Mouse (Mus musculus): ENCODE measurements around the gene Map3k14. TPM values are rescaled to one million over a fixed set of nuclear protein-coding genes. Genes with fewer than 3 reads are reported as not detected.

Gene Map3k14
- total and polyA plus RNA-seq, 3 experiments = 0.39 to 0.99 TPM; not detected in 1

- Histone ChIP-seq H3K27ac (ENCODE audit: control insufficient read depth, low read depth, low read length) (no peak overlapping the region), H3K9ac (ENCODE audit: control insufficient read depth, low read depth, low read length, poor library complexity, severe bottlenecking) (no peak overlapping the region), H3K79me2 (ENCODE audit: control insufficient read depth, insufficient read depth, low read length, poor library complexity) (no peaks in the 10 kb centered on the region), H3K4me3 (ENCODE audit: control insufficient read depth in 1 of 2, insufficient read depth in 1 of 2, low read depth in 2 of 2, low read length in 2 of 2) (no peak overlapping the region), H3K36me3 (ENCODE audit: control insufficient read depth in 1 of 2, insufficient read depth in 2 of 2, low read length in 2 of 2) (no peaks in the 10 kb centered on the region), H3K4me1 (ENCODE audit: control insufficient read depth in 1 of 2, insufficient read depth in 2 of 2, low read length in 2 of 2) (no peaks in the 10 kb centered on the region), H3K27me3 (ENCODE audit: control insufficient read depth in 1 of 2, insufficient read depth in 2 of 2, low read length in 2 of 2) (no peaks in the 10 kb centered on the region), H3K9me3 (replicated peaks; ENCODE audit: insufficient read depth, low read length) (no peaks in the 10 kb centered on the region)
- no peak for TF ChIP-seq RAD21 (IDR thresholded peaks at IDR 0.05; ENCODE audit: low read depth, low read length)
- TF ChIP-seq MAX (IDR thresholded peaks at IDR 0.05; ENCODE audit: low read length) = no peak
- no peak for TF ChIP-seq RCOR1 (IDR thresholded peaks at IDR 0.05; ENCODE audit: low read depth, low read length)
- TF ChIP-seq TCF12 (IDR thresholded peaks at IDR 0.05; ENCODE audit: low read depth, low read length) = no peak
- no peak for TF ChIP-seq MAFK (IDR thresholded peaks at IDR 0.05; ENCODE audit: borderline replicate concordance, low read depth, low read length)
- no peak for TF ChIP-seq ZC3H11A (IDR thresholded peaks at IDR 0.05; ENCODE audit: low read depth, low read length)
- TF ChIP-seq ZKSCAN1 (IDR thresholded peaks at IDR 0.05; ENCODE audit: low read depth, low read length) = no peak
- no peak for TF ChIP-seq USF1 (IDR thresholded peaks at IDR 0.05; ENCODE audit: low read depth, low read length)
- TF ChIP-seq MXI1 (IDR thresholded peaks at IDR 0.05; ENCODE audit: low read depth, low read length) = no peak
- no peak for TF ChIP-seq KAT2A (conservative IDR thresholded peaks at IDR 0.05; ENCODE audit: low read depth, low read length)
- no peak for TF ChIP-seq NELFE (IDR thresholded peaks at IDR 0.05; ENCODE audit: low read depth, low read length)
- DNase-seq (ENCODE audit: low read depth, low spot score) = no peak
These were observed 72.0 kb downstream of the Map3k14 start for GRCm38 (mm10) chr11:103195236-103195635.

GRCm38 (mm10) chr11:103193825-103194168 lies 73.5 kb downstream of the Map3k14 start:
- no peaks in the 10 kb centered on the region for H3K36me3 ChIP-seq (ENCODE audit: control insufficient read depth in 1 of 2, insufficient read depth in 2 of 2, low read length in 2 of 2)
- H3K27ac ChIP-seq (ENCODE audit: control insufficient read depth, low read depth, low read length) = no peak overlapping the region
- no peaks in the 10 kb centered on the region for H3K4me1 ChIP-seq (ENCODE audit: control insufficient read depth in 1 of 2, insufficient read depth in 2 of 2, low read length in 2 of 2)
- no peak overlapping the region for H3K4me3 ChIP-seq (ENCODE audit: control insufficient read depth in 1 of 2, insufficient read depth in 1 of 2, low read depth in 2 of 2, low read length in 2 of 2)
- no peak overlapping the region for H3K9ac ChIP-seq (ENCODE audit: control insufficient read depth, low read depth, low read length, poor library complexity, severe bottlenecking)
- H3K27me3 ChIP-seq (ENCODE audit: control insufficient read depth in 1 of 2, insufficient read depth in 2 of 2, low read length in 2 of 2) = no peaks in the 10 kb centered on the region
- H3K79me2 ChIP-seq (ENCODE audit: control insufficient read depth, insufficient read depth, low read length, poor library complexity) = no peaks in the 10 kb centered on the region
- H3K9me3 ChIP-seq (replicated peaks; ENCODE audit: insufficient read depth, low read length) = no peaks in the 10 kb centered on the region
- TF ChIP-seq HCFC1 (IDR thresholded peaks at IDR 0.05; ENCODE audit: low read depth, low read length) (no peak), MAFK (IDR thresholded peaks at IDR 0.05; ENCODE audit: borderline replicate concordance, low read depth, low read length) (no peak), TBP (IDR thresholded peaks at IDR 0.05; ENCODE audit: low read depth, low read length) (no peak), MYC (IDR thresholded peaks at IDR 0.05; ENCODE audit: low read depth, low read length) (no peak), SMC3 (IDR thresholded peaks at IDR 0.05; ENCODE audit: low read depth, low read length) (no peak), RCOR1 (IDR thresholded peaks at IDR 0.05; ENCODE audit: low read depth, low read length) (no peak), USF2 (IDR thresholded peaks at IDR 0.05; ENCODE audit: borderline replicate concordance in 1 of 2, insufficient read depth in 1 of 2, low read depth in 1 of 2, low read length in 2 of 2) (no peak), CHD2 (IDR thresholded peaks at IDR 0.05; ENCODE audit: low read length) (no peak), GABPA (IDR thresholded peaks at IDR 0.05; ENCODE audit: low read depth, low read length) (no peak), MXI1 (IDR thresholded peaks at IDR 0.05; ENCODE audit: low read depth, low read length) (no peak), CHD1 (IDR thresholded peaks at IDR 0.05; ENCODE audit: low read depth, low read length) (no peak), JUND (IDR thresholded peaks at IDR 0.05; ENCODE audit: low read depth, low read length) (no peak), CTCF (IDR thresholded peaks at IDR 0.05 in 2 of 3, conservative IDR thresholded peaks at IDR 0.05 in 1 of 3; ENCODE audit: control insufficient read depth in 1 of 3, insufficient read depth in 1 of 3, low read depth in 2 of 3, low read length in 3 of 3, poor library complexity in 1 of 3, severe bottlenecking in 1 of 3) (no peak), GATA1 (IDR thresholded peaks at IDR 0.05; ENCODE audit: low read depth, low read length) (no peak)
- DNase-seq (ENCODE audit: low read depth, low spot score) = no peak

Data from MEL (cell line).